ENCODE assay signal across 7 mouse cellular contexts in the genomic region with DNA sequence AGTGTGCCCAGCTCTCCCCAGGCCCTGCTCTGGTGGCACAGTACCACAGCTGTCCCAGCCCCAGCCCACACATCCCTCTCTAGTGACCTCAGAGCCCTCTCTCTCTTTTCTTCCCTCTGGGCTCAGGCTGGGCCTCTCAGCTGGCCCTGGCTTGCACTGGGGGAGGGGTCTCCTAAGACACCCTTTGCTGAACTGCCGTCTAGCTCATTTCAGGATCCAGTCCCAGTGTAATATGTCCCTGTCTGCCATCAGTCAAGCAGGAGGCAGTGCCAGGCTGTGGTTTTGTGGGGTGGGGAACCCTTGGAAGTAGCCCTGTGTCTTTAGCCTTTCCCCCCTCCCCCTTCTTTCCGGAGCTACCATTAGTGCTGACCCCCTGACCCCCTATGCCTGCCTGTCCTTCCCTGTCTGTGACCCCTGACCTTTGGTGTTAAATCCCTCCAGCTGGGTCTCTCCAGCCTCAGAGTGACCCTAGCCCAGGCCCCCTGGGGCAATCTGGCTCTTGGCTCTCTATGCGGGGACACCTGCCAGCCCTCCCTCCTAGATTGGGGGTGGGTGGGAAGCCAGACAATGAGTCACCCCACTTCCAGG. TPM values are rescaled to one million over a fixed set of nuclear protein-coding genes. Genes with fewer than 3 reads are reported as not detected.
DNase-seq lines count a peak whose midpoint lies in the region; ATAC-seq and TF ChIP-seq lines count a peak whose summit lies in the region.

No protein-coding gene starts in this region.

- H3K9ac ChIP-seq in lung, postnatal 0 days (replicated peaks; ENCODE audit: low read depth): no peak overlapping the region
- H3K9ac ChIP-seq in forebrain, embryonic 16.5 days (replicated peaks; ENCODE audit: low read depth, low read length): peak overlapping the region; percentile 83
- peak overlapping the region; percentile 69; the same call in 1 of the 2 replicates for H3K9ac ChIP-seq in liver, embryonic 13.5 days
- H3K9ac ChIP-seq in stomach, postnatal 0 days (ENCODE audit: low read length): peak overlapping the region; percentile 79

- no peaks in the 10 kb centered on the region for H3K27me3 ChIP-seq in lung, postnatal 0 days (replicated peaks; ENCODE audit: insufficient read depth, low read length)
- no peaks in the 10 kb centered on the region for H3K27me3 ChIP-seq in forebrain, embryonic 16.5 days (replicated peaks; ENCODE audit: control insufficient read depth, insufficient read depth, low read length)
- peaks cover 64% of the 10 kb centered on the region for H3K27me3 ChIP-seq in liver, embryonic 13.5 days
- H3K27me3 ChIP-seq in stomach, postnatal 0 days (ENCODE audit: control insufficient read depth, insufficient read depth, low read length): no peaks in the 10 kb centered on the region
- no peaks in the 10 kb centered on the region for H3K27me3 ChIP-seq in cerebellum, adult 2 months (ENCODE audit: control insufficient read depth, insufficient read depth, low read length)

- H3K9me3 ChIP-seq in lung, postnatal 0 days (ENCODE audit: low read length): no peaks in the 10 kb centered on the region
- no peaks in the 10 kb centered on the region for H3K9me3 ChIP-seq in forebrain, embryonic 16.5 days (ENCODE audit: control insufficient read depth, low read length)
- no peaks in the 10 kb centered on the region for H3K9me3 ChIP-seq in liver, embryonic 13.5 days (replicated peaks)
- H3K9me3 ChIP-seq in stomach, postnatal 0 days (ENCODE audit: control insufficient read depth, low read length): no peaks in the 10 kb centered on the region

- TF ChIP-seq POLR2A in cerebellum, adult 2 months (IDR thresholded peaks at IDR 0.05; ENCODE audit: borderline replicate concordance, insufficient read depth, low read length): no peak

- H3K4me1 ChIP-seq in lung, postnatal 0 days (ENCODE audit: insufficient read depth, low read depth, low read length): peaks cover 35% of the 10 kb centered on the region
- peaks cover 57% of the 10 kb centered on the region for H3K4me1 ChIP-seq in forebrain, embryonic 16.5 days (replicated peaks; ENCODE audit: control insufficient read depth, insufficient read depth, low read length)
- peaks cover 56% of the 10 kb centered on the region for H3K4me1 ChIP-seq in liver, embryonic 13.5 days (replicated peaks)
- H3K4me1 ChIP-seq in stomach, postnatal 0 days (replicated peaks; ENCODE audit: control insufficient read depth, insufficient read depth): 0 out of 2 replicates have a peak, but pooled peaks cover 9% of the 10 kb centered on the region
- H3K4me1 ChIP-seq in cerebellum, adult 2 months (ENCODE audit: control insufficient read depth, insufficient read depth, low read length): peaks cover 7% of the 10 kb centered on the region

- H3K27ac ChIP-seq in lung, postnatal 0 days (ENCODE audit: low read length): peak overlapping the region; percentile 71
- peak overlapping the region; percentile 61; the same call in 1 of the 2 replicates for H3K27ac ChIP-seq in forebrain, embryonic 16.5 days (ENCODE audit: low read length)
- no peak overlapping the region for H3K27ac ChIP-seq in liver, embryonic 13.5 days
- peak overlapping the region; percentile 49 for H3K27ac ChIP-seq in stomach, postnatal 0 days (replicated peaks)
- H3K27ac ChIP-seq in cerebellum, adult 2 months (ENCODE audit: insufficient read depth, low read length): no peak overlapping the region

- ATAC-seq in lung, postnatal 0 days: no peak
- 0 out of 2 replicates have a peak, but pooled peaks have one; percentile 5 for ATAC-seq in forebrain, embryonic 16.5 days
- ATAC-seq in liver, embryonic 13.5 days (ENCODE audit: low read depth): no peak
- ATAC-seq in stomach, postnatal 0 days (ENCODE audit: low FRiP score, low TSS enrichment): no peak; the same call in 1 of the 2 replicates

- 21% methylated on average over 3 of the region's 3 CpGs for WGBS in lung, postnatal 0 days
- 7% methylated on average over 3 of the region's 3 CpGs for WGBS in forebrain, embryonic 16.5 days
- 42% methylated on average over 3 of the region's 3 CpGs for WGBS in liver, embryonic 13.5 days (ENCODE audit: insufficient replicate concordance)
- WGBS in stomach, postnatal 0 days: 28% methylated on average over 3 of the region's 3 CpGs
- WGBS in cerebellum, adult 2 months: 48% methylated on average over 3 of the region's 3 CpGs

- no peaks in the 10 kb centered on the region for H3K36me3 ChIP-seq in lung, postnatal 0 days (ENCODE audit: insufficient read depth, low read length)
- no peaks in the 10 kb centered on the region for H3K36me3 ChIP-seq in forebrain, embryonic 16.5 days (ENCODE audit: control insufficient read depth, insufficient read depth)
- no peaks in the 10 kb centered on the region for H3K36me3 ChIP-seq in liver, embryonic 13.5 days
- no peaks in the 10 kb centered on the region for H3K36me3 ChIP-seq in stomach, postnatal 0 days (ENCODE audit: control insufficient read depth, insufficient read depth, low read length)

- no peak for TF ChIP-seq EP300 in lung, postnatal 0 days (IDR thresholded peaks at IDR 0.05)
- TF ChIP-seq EP300 in stomach, postnatal 0 days (optimal IDR thresholded peaks at IDR 0.05): no peak

- TF ChIP-seq CTCF in lung, postnatal 0 days (IDR thresholded peaks at IDR 0.05): no peak
- TF ChIP-seq CTCF in stomach, postnatal 0 days (IDR thresholded peaks at IDR 0.05; ENCODE audit: low read depth): no peak
- TF ChIP-seq CTCF in cerebellum, adult 2 months (IDR thresholded peaks at IDR 0.05; ENCODE audit: borderline replicate concordance, insufficient read depth, low read depth, low read length): no peak

- peak overlapping the region; percentile 79; the same call in 1 of the 2 replicates for H3K4me3 ChIP-seq in lung, postnatal 0 days (ENCODE audit: low read depth, low read length)
- H3K4me3 ChIP-seq in forebrain, embryonic 16.5 days (replicated peaks; ENCODE audit: low read length): peak overlapping the region; percentile 57
- H3K4me3 ChIP-seq in liver, embryonic 13.5 days (replicated peaks): peak overlapping the region; percentile 63
- H3K4me3 ChIP-seq in stomach, postnatal 0 days (ENCODE audit: low read depth, low read length): peak overlapping the region; percentile 69
- H3K4me3 ChIP-seq in cerebellum, adult 2 months (replicated peaks; ENCODE audit: insufficient read depth, low read depth, low read length): no peak overlapping the region

- DNase-seq in lung, postnatal 0 days (ENCODE audit: low spot score): no peak
- DNase-seq in lung, postnatal 36 days: no peak
- DNase-seq in liver, embryonic 13.5 days: no peak
- no peak for DNase-seq in stomach, postnatal 0 days (ENCODE audit: low spot score)
- no peak for DNase-seq in thymus, postnatal 4 days
- no peak for DNase-seq in cerebellum, adult 2 months

- H3K4me2 ChIP-seq in lung, postnatal 0 days (replicated peaks; ENCODE audit: low read depth, low read length): peak overlapping the region; percentile 78
- peak overlapping the region; percentile 91 for H3K4me2 ChIP-seq in forebrain, embryonic 16.5 days (ENCODE audit: low read length)
- peak overlapping the region; percentile 70 for H3K4me2 ChIP-seq in liver, embryonic 13.5 days
- H3K4me2 ChIP-seq in stomach, postnatal 0 days (replicated peaks; ENCODE audit: low read depth): peak overlapping the region; percentile 81

RNA-seq across cellular contexts. Expression of a gene that starts 1.7 kb away (rescaled TPM):
- polyA plus RNA-seq in lung, postnatal 0 days (2015; fragmentation: Nextera tagmentation; extraction: Ambion mirVana): 20.7 and 26.5 TPM in 2 replicates
- polyA plus RNA-seq in forebrain, embryonic 16.5 days (2015; fragmentation: Nextera tagmentation; extraction: Ambion mirVana): 10.8 and 12.1 TPM in 2 replicates
- polyA plus RNA-seq in liver, embryonic 13.5 days (2015; fragmentation: Nextera tagmentation; extraction: Ambion mirVana): 2.4 and 2.8 TPM in 2 replicates
- polyA plus RNA-seq in stomach, postnatal 0 days (2015; fragmentation: Nextera tagmentation; extraction: Ambion mirVana): 11.6 and 11.7 TPM in 2 replicates
- polyA plus RNA-seq in cerebellum, adult 2 months (2012; rRNA removed): 16.0 and 19.5 TPM in 2 replicates

RNA-seq across cellular contexts. Expression of a gene that starts 28.6 kb away (rescaled TPM):
- 76.2 and 78.4 TPM in 2 replicates for polyA plus RNA-seq in lung, postnatal 0 days (2015; fragmentation: Nextera tagmentation; extraction: Ambion mirVana)
- polyA plus RNA-seq in forebrain, embryonic 16.5 days (2015; fragmentation: Nextera tagmentation; extraction: Ambion mirVana): 132 and 157 TPM in 2 replicates
- 67.5 and 74.1 TPM in 2 replicates for polyA plus RNA-seq in liver, embryonic 13.5 days (2015; fragmentation: Nextera tagmentation; extraction: Ambion mirVana)
- 65.4 and 71.9 TPM in 2 replicates for polyA plus RNA-seq in stomach, postnatal 0 days (2015; fragmentation: Nextera tagmentation; extraction: Ambion mirVana)
- 121 and 132 TPM in 2 replicates for polyA plus RNA-seq in cerebellum, adult 2 months (2012; rRNA removed)

RNA-seq across cellular contexts. Expression of a gene that starts 36.6 kb away (rescaled TPM):
- 5.7 and 6.4 TPM in 2 replicates for polyA plus RNA-seq in lung, postnatal 0 days (2015; fragmentation: Nextera tagmentation; extraction: Ambion mirVana)
- polyA plus RNA-seq in forebrain, embryonic 16.5 days (2015; fragmentation: Nextera tagmentation; extraction: Ambion mirVana): 13.2 and 14.9 TPM in 2 replicates
- polyA plus RNA-seq in liver, embryonic 13.5 days (2015; fragmentation: Nextera tagmentation; extraction: Ambion mirVana): 8.4 and 10.7 TPM in 2 replicates
- polyA plus RNA-seq in stomach, postnatal 0 days (2015; fragmentation: Nextera tagmentation; extraction: Ambion mirVana): 8.9 and 10.6 TPM in 2 replicates
- 9.8 and 9.9 TPM in 2 replicates for polyA plus RNA-seq in cerebellum, adult 2 months (2012; rRNA removed)

RNA-seq across cellular contexts. Expression of a gene that starts 43.5 kb away (rescaled TPM):
- 17.4 and 18.0 TPM in 2 replicates for polyA plus RNA-seq in lung, postnatal 0 days (2015; fragmentation: Nextera tagmentation; extraction: Ambion mirVana)
- polyA plus RNA-seq in forebrain, embryonic 16.5 days (2015; fragmentation: Nextera tagmentation; extraction: Ambion mirVana): 3.2 and 4.3 TPM in 2 replicates
- polyA plus RNA-seq in liver, embryonic 13.5 days (2015; fragmentation: Nextera tagmentation; extraction: Ambion mirVana): 2.9 TPM in 2 replicates
- polyA plus RNA-seq in stomach, postnatal 0 days (2015; fragmentation: Nextera tagmentation; extraction: Ambion mirVana): 8.8 and 9.6 TPM in 2 replicates
- polyA plus RNA-seq in cerebellum, adult 2 months (2012; rRNA removed): 6.4 and 6.5 TPM in 2 replicates

RNA-seq across cellular contexts. Expression of a gene that starts 43.6 kb away (rescaled TPM):
- 37.8 and 38.9 TPM in 2 replicates for polyA plus RNA-seq in lung, postnatal 0 days (2015; fragmentation: Nextera tagmentation; extraction: Ambion mirVana)
- 60.3 and 61.9 TPM in 2 replicates for polyA plus RNA-seq in forebrain, embryonic 16.5 days (2015; fragmentation: Nextera tagmentation; extraction: Ambion mirVana)
- polyA plus RNA-seq in liver, embryonic 13.5 days (2015; fragmentation: Nextera tagmentation; extraction: Ambion mirVana): 51.8 and 62.5 TPM in 2 replicates
- 47.0 and 49.2 TPM in 2 replicates for polyA plus RNA-seq in stomach, postnatal 0 days (2015; fragmentation: Nextera tagmentation; extraction: Ambion mirVana)
- polyA plus RNA-seq in cerebellum, adult 2 months (2012; rRNA removed): 60.6 and 64.0 TPM in 2 replicates

Comparison
In these comparisons a context has a peak if more than half of its experiments do, and no peak if none do; other contexts are left out.
1. H3K27ac ChIP-seq: peak in lung, postnatal 0 days (single experiment), forebrain, embryonic 16.5 days (single experiment) and stomach, postnatal 0 days (single experiment); none in liver, embryonic 13.5 days (single experiment) and cerebellum, adult 2 months (single experiment).
2. Peak in every context shown above with its lines, with median percentiles within 50 percentile points of each other: H3K4me2 ChIP-seq.